Mouse (Mus musculus) C2C12 (cell line): ENCODE measurements around the gene Ugt1a6b.

Experiments used
- CEBPB ChIP-seq: IDR thresholded peaks from one replicate; pipeline ENCODE4 v1.6.1; 2011; ENCODE audit warnings: low read depth, mild to moderate bottlenecking, control low read depth, moderate library complexity
- CTCF ChIP-seq: IDR thresholded peaks from one replicate; pipeline ENCODE4 v1.5.1; 2011; ENCODE audit not compliant: control insufficient read depth, insufficient read depth, insufficient read length
- FOSL1 ChIP-seq: IDR thresholded peaks from one replicate; pipeline ENCODE4 v1.8.0; 2011; ENCODE audit warnings: mild to moderate bottlenecking, low read length; ENCODE audit not compliant: poor library complexity, insufficient read depth, severe bottlenecking
- MAX ChIP-seq: IDR thresholded peaks from one replicate; pipeline ENCODE4 v1.6.1; 2011; ENCODE audit warnings: mild to moderate bottlenecking, control low read depth
- MYOD1 ChIP-seq: IDR thresholded peaks from one replicate; pipeline ENCODE4 v1.6.1; 2011; ENCODE audit warnings: low read depth; ENCODE audit not compliant: control insufficient read depth, insufficient read length
- MYOG ChIP-seq: IDR thresholded peaks from one replicate; pipeline ENCODE4 v1.6.1; 2011; ENCODE audit not compliant: control insufficient read depth, insufficient read length; ENCODE audit errors: extremely low read depth
- USF1 ChIP-seq: IDR thresholded peaks from one replicate; pipeline ENCODE4 v1.6.1; 2011; ENCODE audit warnings: low read depth, mild to moderate bottlenecking, control low read depth, moderate library complexity

GRCm38 (mm10) chr1:88250023-88250422 is 147.0 kb downstream of the Ugt1a6b start:
- TF ChIP-seq CTCF = no peak
- no peak for TF ChIP-seq USF1
- no peak for TF ChIP-seq CEBPB
- TF ChIP-seq MYOG = no peak
- TF ChIP-seq MAX = no peak
- no peak for TF ChIP-seq MYOD1
- TF ChIP-seq FOSL1 = no peak
